Mouse (Mus musculus) G1E (cell line): ENCODE measurements around the gene Stap2.

ENCODE experiments used
- GATA1 ChIP-seq: IDR thresholded peaks from 2 replicates; pipeline ENCODE4 v1.6.1; 2012; ENCODE audit warnings: borderline replicate concordance, low read length, inconsistent platforms, mixed read lengths
- TAL1 ChIP-seq: conservative IDR thresholded peaks from 2 replicates; pipeline ENCODE4 v1.6.1; 2012; ENCODE audit warnings: low read depth, low read length, inconsistent platforms, mixed read lengths

DNA sequence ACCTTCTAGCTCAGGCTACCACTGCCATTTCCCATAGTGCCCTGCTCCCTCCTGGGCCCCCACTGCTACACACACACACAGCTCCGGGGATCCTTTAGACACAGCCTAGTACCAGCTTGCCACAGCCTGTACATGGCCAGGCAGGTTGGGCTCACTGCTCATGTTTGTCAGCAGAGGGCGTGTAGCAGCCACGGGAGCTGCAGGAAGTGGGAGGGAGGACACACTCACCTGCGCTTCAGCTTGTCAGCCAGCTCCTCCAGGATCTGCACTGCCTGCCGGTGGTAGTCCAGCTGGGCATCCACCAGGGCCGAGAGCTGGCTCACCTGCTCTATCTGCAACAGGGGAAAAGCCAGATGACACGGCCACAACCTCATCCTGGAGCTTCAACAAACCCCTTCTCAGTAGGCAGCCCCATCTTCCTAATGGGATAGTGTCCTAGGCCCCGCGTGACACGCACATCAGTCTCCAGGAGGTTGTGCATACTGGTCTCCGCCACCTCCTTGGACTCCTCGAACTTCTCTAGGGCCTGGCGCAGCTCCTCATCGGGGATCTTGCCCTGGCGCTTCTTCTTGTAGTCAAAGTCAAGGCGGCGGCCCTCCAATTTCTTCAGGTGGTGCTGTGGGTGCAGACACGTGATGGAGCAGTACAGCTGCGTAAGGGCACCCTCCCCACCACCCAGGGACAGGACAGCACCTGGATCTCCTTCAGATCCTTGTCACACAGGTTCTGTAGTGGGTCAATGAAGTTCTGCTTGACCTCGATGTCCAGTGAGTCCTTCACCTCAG lies 13.2 kb upstream of the Stap2 start:
- TF ChIP-seq GATA1 (no peak), TAL1 (no peak)
